Mouse (Mus musculus) spleen, adult 2 months (tissue): ENCODE results near the gene Prkca.

Source experiments
- CTCF ChIP-seq: fragments of 200-500 bp; IDR thresholded peaks from 2 replicates; pipeline ENCODE4 v1.5.1; 2011; ENCODE audit warnings: mild to moderate bottlenecking, inconsistent platforms; ENCODE audit not compliant: insufficient read depth, insufficient read length, insufficient replicate concordance; ENCODE audit errors: extremely low read depth
- POLR2A ChIP-seq: fragments of 200-500 bp; IDR thresholded peaks from 2 replicates; pipeline ENCODE4 v1.6.1; 2011; ENCODE audit warnings: low read depth, low read length, inconsistent platforms

GRCm38 (mm10) chr11:108269516-108269915, 74.2 kb downstream of the Prkca start:
- TF ChIP-seq CTCF (no peak), POLR2A (no peak)
